Mouse (Mus musculus): ENCODE data around the gene Olfr810. TPM values are rescaled to one million over a fixed set of nuclear protein-coding genes. Genes with fewer than 3 reads are reported as not detected.

The Olfr810 gene
- polyA plus RNA-seq (2016; fragmentation: Nextera tagmentation; extraction: Ambion mirVana), result not detected in 2 replicates

- H3K27me3 ChIP-seq (ENCODE audit: low read depth, poor library complexity, severe bottlenecking), result no peaks in the 10 kb centered on the region
- H3K9me3 ChIP-seq (replicated peaks), result no peaks in the 10 kb centered on the region
- no peak within 1 kb of the TSS for H3K4me3 ChIP-seq
- H3K27ac ChIP-seq (replicated peaks), result no peak within 1 kb of the TSS
- no peak for DNase-seq (ENCODE audit: low spot score)
- no peaks in the 10 kb centered on the region for H3K36me3 ChIP-seq
- H3K4me1 ChIP-seq, result no peaks in the 10 kb centered on the region
Observed at GRCm38 (mm10) chr10:129794817-129795216, at the start of gene Olfr810. Olfr810 (minus strand) TSS chr10:129794917.

GRCm38 (mm10) chr10:129804296-129804695 is 9.6 kb upstream of the Olfr810 start, which contains the start of gene Olfr811:
Olfr811 (minus strand) TSS chr10:129804396.
- H3K36me3 ChIP-seq, result no peaks in the 10 kb centered on the region
- no peak within 1 kb of the TSS for H3K4me3 ChIP-seq
- no peaks in the 10 kb centered on the region for H3K9me3 ChIP-seq (replicated peaks)
- 87% methylated on average over 4 of the region's 4 CpGs for WGBS
- no peak for DNase-seq (ENCODE audit: low spot score)
- no peaks in the 10 kb centered on the region for H3K27me3 ChIP-seq (ENCODE audit: low read depth, poor library complexity, severe bottlenecking)
- H3K4me1 ChIP-seq, result no peaks in the 10 kb centered on the region
- H3K27ac ChIP-seq (replicated peaks), result no peak within 1 kb of the TSS

- H3K27me3 ChIP-seq (ENCODE audit: low read depth, poor library complexity, severe bottlenecking), result no peaks in the 10 kb centered on the region
- H3K4me1 ChIP-seq, result no peaks in the 10 kb centered on the region
- no peak overlapping the region for H3K4me3 ChIP-seq
- H3K9me3 ChIP-seq (replicated peaks), result no peaks in the 10 kb centered on the region
- no peak overlapping the region for H3K27ac ChIP-seq (replicated peaks)
- DNase-seq (ENCODE audit: low spot score), result no peak
- no peaks in the 10 kb centered on the region for H3K36me3 ChIP-seq
Observed at GRCm38 (mm10) chr10:129778123-129778522, 16.6 kb downstream of the Olfr810 start.

GRCm38 (mm10) chr10:129774338-129774737 is 20.4 kb downstream of the Olfr810 start, which contains the start of gene Olfr809:
Olfr809 (plus strand) TSS chr10:129774638.
- Histone ChIP-seq H3K4me1 (no peaks in the 10 kb centered on the region), H3K4me3 (no peak within 1 kb of the TSS), H3K27me3 (ENCODE audit: low read depth, poor library complexity, severe bottlenecking) (no peaks in the 10 kb centered on the region), H3K27ac (replicated peaks) (no peak within 1 kb of the TSS), H3K36me3 (no peaks in the 10 kb centered on the region), H3K9me3 (replicated peaks) (no peaks in the 10 kb centered on the region)
- DNase-seq (ENCODE audit: low spot score), result no peak

GRCm38 (mm10) chr10:129765182-129765581 is 29.5 kb downstream of the Olfr810 start, which contains the start of gene Olfr808:
Olfr808 (plus strand) TSS chr10:129765482.
- DNase-seq (ENCODE audit: low spot score), result no peak
- no peaks in the 10 kb centered on the region for H3K27me3 ChIP-seq (ENCODE audit: low read depth, poor library complexity, severe bottlenecking)
- no peaks in the 10 kb centered on the region for H3K36me3 ChIP-seq
- no peaks in the 10 kb centered on the region for H3K9me3 ChIP-seq (replicated peaks)
- H3K4me1 ChIP-seq, result no peaks in the 10 kb centered on the region
- no peak within 1 kb of the TSS for H3K27ac ChIP-seq (replicated peaks)
- H3K4me3 ChIP-seq, result no peak within 1 kb of the TSS
- 93% methylated on average over 1 of the region's 1 CpGs for WGBS

GRCm38 (mm10) chr10:129757693-129758092 is 37.0 kb downstream of the Olfr810 start, which contains the start of gene Olfr807:
Olfr807 (minus strand) TSS chr10:129757793.
- no peak within 1 kb of the TSS for H3K27ac ChIP-seq (replicated peaks)
- H3K4me3 ChIP-seq, result no peak within 1 kb of the TSS
- H3K36me3 ChIP-seq, result no peaks in the 10 kb centered on the region
- H3K27me3 ChIP-seq (ENCODE audit: low read depth, poor library complexity, severe bottlenecking), result no peaks in the 10 kb centered on the region
- H3K9me3 ChIP-seq (replicated peaks), result no peaks in the 10 kb centered on the region
- no peak for DNase-seq (ENCODE audit: low spot score)
- H3K4me1 ChIP-seq, result no peaks in the 10 kb centered on the region
- 85% methylated on average over 1 of the region's 1 CpGs for WGBS

- no peaks in the 10 kb centered on the region for H3K4me1 ChIP-seq
- no peaks in the 10 kb centered on the region for H3K36me3 ChIP-seq
- H3K9me3 ChIP-seq (replicated peaks), result no peaks in the 10 kb centered on the region
- no peak for DNase-seq (ENCODE audit: low spot score)
- no peak within 1 kb of the TSS for H3K27ac ChIP-seq (replicated peaks)
- H3K4me3 ChIP-seq, result no peak within 1 kb of the TSS
- no peaks in the 10 kb centered on the region for H3K27me3 ChIP-seq (ENCODE audit: low read depth, poor library complexity, severe bottlenecking)
Observed at GRCm38 (mm10) chr10:129741821-129742220, 52.9 kb downstream of the Olfr810 start, which contains the start of gene Olfr806. Olfr806 (minus strand) TSS chr10:129741921.

Other genes starting within 250 kb of the Olfr810 start
- not detected in 2 replicates for gene Olfr794, start 227.3 kb downstream of the Olfr810 start, polyA plus RNA-seq (2016; fragmentation: Nextera tagmentation; extraction: Ambion mirVana)
- not detected in 2 replicates for gene Olfr796, start 182.3 kb downstream of the Olfr810 start, polyA plus RNA-seq (2016; fragmentation: Nextera tagmentation; extraction: Ambion mirVana)
- gene Olfr798, start 167.0 kb downstream of the Olfr810 start, polyA plus RNA-seq (2016; fragmentation: Nextera tagmentation; extraction: Ambion mirVana), result not detected in 2 replicates
- gene Olfr799, start 157.4 kb downstream of the Olfr810 start, polyA plus RNA-seq (2016; fragmentation: Nextera tagmentation; extraction: Ambion mirVana), result not detected in 2 replicates
- not detected in 2 replicates for gene Olfr800, start 137.2 kb downstream of the Olfr810 start, polyA plus RNA-seq (2016; fragmentation: Nextera tagmentation; extraction: Ambion mirVana)
- gene Olfr801, start 121.1 kb downstream of the Olfr810 start, polyA plus RNA-seq (2016; fragmentation: Nextera tagmentation; extraction: Ambion mirVana), result not detected in 2 replicates
- not detected in 2 replicates for gene Olfr802, start 106.7 kb downstream of the Olfr810 start, polyA plus RNA-seq (2016; fragmentation: Nextera tagmentation; extraction: Ambion mirVana)
- gene Olfr803, start 100.6 kb downstream of the Olfr810 start, polyA plus RNA-seq (2016; fragmentation: Nextera tagmentation; extraction: Ambion mirVana), result not detected in 2 replicates
- gene Olfr804, start 91.7 kb downstream of the Olfr810 start, polyA plus RNA-seq (2016; fragmentation: Nextera tagmentation; extraction: Ambion mirVana), result not detected in 2 replicates
- not detected in 2 replicates for gene Olfr805, start 65.5 kb downstream of the Olfr810 start, polyA plus RNA-seq (2016; fragmentation: Nextera tagmentation; extraction: Ambion mirVana)
- gene Olfr806, start 53.0 kb downstream of the Olfr810 start, polyA plus RNA-seq (2016; fragmentation: Nextera tagmentation; extraction: Ambion mirVana), result not detected in 2 replicates
- not detected in 2 replicates for gene Olfr807, start 37.1 kb downstream of the Olfr810 start, polyA plus RNA-seq (2016; fragmentation: Nextera tagmentation; extraction: Ambion mirVana)
- gene Olfr808, start 29.4 kb downstream of the Olfr810 start, polyA plus RNA-seq (2016; fragmentation: Nextera tagmentation; extraction: Ambion mirVana), result not detected in 2 replicates
- not detected in 2 replicates for gene Olfr809, start 20.3 kb downstream of the Olfr810 start, polyA plus RNA-seq (2016; fragmentation: Nextera tagmentation; extraction: Ambion mirVana)
- not detected in 2 replicates for gene Olfr811, start 9.5 kb upstream of the Olfr810 start, polyA plus RNA-seq (2016; fragmentation: Nextera tagmentation; extraction: Ambion mirVana)
- gene Olfr812, start 51.2 kb upstream of the Olfr810 start, polyA plus RNA-seq (2016; fragmentation: Nextera tagmentation; extraction: Ambion mirVana), result not detected in 2 replicates
- gene Olfr813, start 60.5 kb upstream of the Olfr810 start, polyA plus RNA-seq (2016; fragmentation: Nextera tagmentation; extraction: Ambion mirVana), result not detected in 2 replicates
- not detected in 2 replicates for gene Olfr814, start 84.9 kb upstream of the Olfr810 start, polyA plus RNA-seq (2016; fragmentation: Nextera tagmentation; extraction: Ambion mirVana)
- gene Olfr815, start 111.0 kb upstream of the Olfr810 start, polyA plus RNA-seq (2016; fragmentation: Nextera tagmentation; extraction: Ambion mirVana), result not detected in 2 replicates
- not detected in 2 replicates for gene Olfr816, start 120.7 kb upstream of the Olfr810 start, polyA plus RNA-seq (2016; fragmentation: Nextera tagmentation; extraction: Ambion mirVana)
- gene Olfr818, start 154.2 kb upstream of the Olfr810 start, polyA plus RNA-seq (2016; fragmentation: Nextera tagmentation; extraction: Ambion mirVana), result not detected in 2 replicates
- not detected in 2 replicates for gene Olfr819, start 172.3 kb upstream of the Olfr810 start, polyA plus RNA-seq (2016; fragmentation: Nextera tagmentation; extraction: Ambion mirVana)
- not detected in 2 replicates for gene Olfr247, start 181.2 kb upstream of the Olfr810 start, polyA plus RNA-seq (2016; fragmentation: Nextera tagmentation; extraction: Ambion mirVana)
- not detected in 2 replicates for gene Gm10310, start 190.1 kb upstream of the Olfr810 start, polyA plus RNA-seq (2016; fragmentation: Nextera tagmentation; extraction: Ambion mirVana)
- gene Olfr820, start 217.7 kb upstream of the Olfr810 start, polyA plus RNA-seq (2016; fragmentation: Nextera tagmentation; extraction: Ambion mirVana), result not detected in 2 replicates
- not detected in 2 replicates for gene Olfr821, start 235.4 kb upstream of the Olfr810 start, polyA plus RNA-seq (2016; fragmentation: Nextera tagmentation; extraction: Ambion mirVana)

All from midbrain, embryonic 10.5 days (tissue).